Mouse (Mus musculus): ENCODE results near the gene Zcchc24. TPM values are rescaled to one million over a fixed set of nuclear protein-coding genes. Genes with fewer than 3 reads are reported as not detected.

Zcchc24 gene
- polyA plus RNA-seq, 1 experiment from 2014 or later, result 10.3 TPM

DNA sequence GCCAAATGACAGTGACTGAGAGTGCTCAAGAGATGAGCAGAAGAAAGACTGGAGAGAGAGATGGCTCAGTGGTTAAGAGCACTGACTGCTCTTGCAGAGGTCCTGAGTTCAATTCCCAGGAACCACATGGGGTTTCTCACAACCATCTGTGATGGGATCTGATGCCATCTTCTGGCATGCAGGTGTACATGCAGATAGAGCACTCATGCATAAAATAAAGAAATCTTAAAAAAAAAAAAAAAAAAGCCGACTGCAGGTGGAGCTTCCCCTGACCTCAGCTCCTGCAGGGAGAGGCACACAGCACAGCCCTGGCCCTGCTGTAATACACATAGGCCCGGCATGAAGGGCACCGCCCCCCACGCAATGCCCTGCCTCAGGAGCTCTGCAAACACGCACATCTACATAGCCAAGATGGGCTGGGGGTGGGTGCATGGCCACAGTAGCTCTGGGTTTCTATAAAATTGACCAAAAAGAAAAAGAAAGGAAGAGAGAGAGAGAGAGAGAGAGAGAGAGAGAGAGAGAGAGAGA is 26.9 kb downstream of the Zcchc24 start:
- Histone ChIP-seq H3K4me2 (replicated peaks; ENCODE audit: low read depth) (no peak overlapping the region), H3K36me3 (ENCODE audit: control insufficient read depth, insufficient read depth) (peaks cover 12% of the 10 kb centered on the region), H3K27ac (ENCODE audit: low read depth, low read length) (no peak overlapping the region), H3K4me3 (ENCODE audit: low read depth, low read length) (no peak overlapping the region), H3K9ac (ENCODE audit: low read depth, low read length) (no peak overlapping the region), H3K27me3 (replicated peaks; ENCODE audit: control insufficient read depth, insufficient read depth, low read length) (no peaks in the 10 kb centered on the region), H3K9me3 (ENCODE audit: control insufficient read depth) (no peaks in the 10 kb centered on the region), H3K4me1 (replicated peaks; ENCODE audit: control insufficient read depth, insufficient read depth, low read length) (peaks cover 14% of the 10 kb centered on the region; the same call in 1 of the 2 replicates)
- WGBS, result 52% methylated on average over 5 of the region's 5 CpGs
- peak; percentile 56 for TF ChIP-seq CTCF (IDR thresholded peaks at IDR 0.05; ENCODE audit: low read depth)
- no peak for ATAC-seq

- H3K27ac ChIP-seq (ENCODE audit: low read depth, low read length), result no peak overlapping the region
- no peak overlapping the region for H3K4me3 ChIP-seq (ENCODE audit: low read depth, low read length)
- H3K4me1 ChIP-seq (replicated peaks; ENCODE audit: control insufficient read depth, insufficient read depth, low read length), result peaks cover 14% of the 10 kb centered on the region; the same call in 1 of the 2 replicates
- H3K9me3 ChIP-seq (ENCODE audit: control insufficient read depth), result no peaks in the 10 kb centered on the region
- no peak for ATAC-seq
- H3K27me3 ChIP-seq (replicated peaks; ENCODE audit: control insufficient read depth, insufficient read depth, low read length), result no peaks in the 10 kb centered on the region
- no peak for TF ChIP-seq CTCF (IDR thresholded peaks at IDR 0.05; ENCODE audit: low read depth)
- no peak overlapping the region for H3K4me2 ChIP-seq (replicated peaks; ENCODE audit: low read depth)
- H3K36me3 ChIP-seq (ENCODE audit: control insufficient read depth, insufficient read depth), result peaks cover 6% of the 10 kb centered on the region
- 65% methylated on average over 3 of the region's 3 CpGs for WGBS
- H3K9ac ChIP-seq (ENCODE audit: low read depth, low read length), result no peak overlapping the region
Observed at GRCm38 (mm10) chr14:25741211-25741610, 27.6 kb downstream of the Zcchc24 start.

DNA sequence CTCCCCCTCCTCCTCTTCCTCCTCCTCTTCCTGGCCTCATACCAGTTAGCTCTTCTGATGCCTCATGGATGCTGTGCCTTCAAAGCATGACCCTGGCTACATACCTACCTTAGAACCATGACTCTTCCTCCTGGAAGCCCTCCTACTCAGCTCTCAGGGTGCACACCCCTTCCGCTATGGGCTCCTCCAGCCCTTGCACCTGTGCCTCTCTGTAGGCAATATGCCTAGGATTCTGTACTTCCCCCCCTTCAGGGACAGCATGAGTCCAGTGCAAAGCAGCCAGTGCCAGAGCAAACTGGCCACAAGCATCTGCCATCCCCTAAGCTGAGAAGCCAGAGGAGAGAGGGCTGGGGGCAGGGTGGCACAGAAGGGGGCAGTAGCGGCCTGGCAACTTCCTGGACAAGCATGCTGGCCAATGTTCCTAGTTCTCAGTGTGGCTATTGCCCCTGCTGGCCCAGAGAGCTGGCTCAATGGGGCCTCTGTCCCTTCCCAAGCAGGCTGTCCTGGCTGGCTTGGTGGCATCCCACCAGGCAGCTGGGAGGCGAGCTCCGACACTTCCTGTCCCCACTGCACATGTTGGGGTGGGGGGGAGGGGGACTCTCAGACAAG is 28.8 kb downstream of the Zcchc24 start:
- no peak for ATAC-seq
- Histone ChIP-seq H3K4me2 (replicated peaks; ENCODE audit: low read depth) (no peak overlapping the region), H3K4me1 (replicated peaks; ENCODE audit: control insufficient read depth, insufficient read depth, low read length) (peaks cover 10% of the 10 kb centered on the region; the same call in 1 of the 2 replicates), H3K4me3 (ENCODE audit: low read depth, low read length) (no peak overlapping the region), H3K27me3 (replicated peaks; ENCODE audit: control insufficient read depth, insufficient read depth, low read length) (no peaks in the 10 kb centered on the region), H3K27ac (ENCODE audit: low read depth, low read length) (no peak overlapping the region), H3K9me3 (ENCODE audit: control insufficient read depth) (no peaks in the 10 kb centered on the region), H3K9ac (ENCODE audit: low read depth, low read length) (no peak overlapping the region), H3K36me3 (ENCODE audit: control insufficient read depth, insufficient read depth) (peaks cover 10% of the 10 kb centered on the region)
- 0 out of 2 replicates have a peak, but pooled peaks have one; percentile 2 for TF ChIP-seq CTCF (IDR thresholded peaks at IDR 0.05; ENCODE audit: low read depth)
- WGBS, result 88% methylated on average over 4 of the region's 4 CpGs

DNA sequence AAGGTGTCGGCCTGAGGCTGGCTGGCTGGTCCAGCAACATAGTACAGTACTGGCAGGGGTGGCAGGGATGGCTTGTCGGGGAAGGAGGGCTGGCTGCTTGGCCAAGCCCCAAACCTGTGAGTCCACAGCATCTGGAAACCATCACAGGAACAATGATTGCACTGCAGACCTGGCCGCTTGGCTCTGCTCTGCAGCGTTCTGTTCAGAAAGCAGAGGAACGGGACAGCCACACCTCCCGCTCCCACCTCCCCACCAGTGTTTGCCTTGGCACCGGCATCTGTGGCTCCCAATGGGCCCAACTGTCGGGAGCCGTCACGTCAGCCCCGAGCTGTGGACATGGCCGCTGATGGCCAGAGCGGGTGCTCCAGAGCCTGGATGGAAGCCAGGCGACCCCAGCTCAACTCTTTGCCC is 30.2 kb downstream of the Zcchc24 start:
- Histone ChIP-seq H3K4me2 (replicated peaks; ENCODE audit: low read depth) (no peak overlapping the region), H3K9me3 (ENCODE audit: control insufficient read depth) (no peaks in the 10 kb centered on the region), H3K36me3 (ENCODE audit: control insufficient read depth, insufficient read depth) (peaks cover 4% of the 10 kb centered on the region; the same call in 1 of the 2 replicates), H3K9ac (ENCODE audit: low read depth, low read length) (no peak overlapping the region), H3K27ac (ENCODE audit: low read depth, low read length) (no peak overlapping the region), H3K4me1 (replicated peaks; ENCODE audit: control insufficient read depth, insufficient read depth, low read length) (peaks cover 10% of the 10 kb centered on the region; the same call in 1 of the 2 replicates), H3K4me3 (ENCODE audit: low read depth, low read length) (no peak overlapping the region), H3K27me3 (replicated peaks; ENCODE audit: control insufficient read depth, insufficient read depth, low read length) (no peaks in the 10 kb centered on the region)
- no peak for TF ChIP-seq CTCF (IDR thresholded peaks at IDR 0.05; ENCODE audit: low read depth)
- no peak for ATAC-seq
- WGBS, result 42% methylated on average over 14 of the region's 14 CpGs

DNA sequence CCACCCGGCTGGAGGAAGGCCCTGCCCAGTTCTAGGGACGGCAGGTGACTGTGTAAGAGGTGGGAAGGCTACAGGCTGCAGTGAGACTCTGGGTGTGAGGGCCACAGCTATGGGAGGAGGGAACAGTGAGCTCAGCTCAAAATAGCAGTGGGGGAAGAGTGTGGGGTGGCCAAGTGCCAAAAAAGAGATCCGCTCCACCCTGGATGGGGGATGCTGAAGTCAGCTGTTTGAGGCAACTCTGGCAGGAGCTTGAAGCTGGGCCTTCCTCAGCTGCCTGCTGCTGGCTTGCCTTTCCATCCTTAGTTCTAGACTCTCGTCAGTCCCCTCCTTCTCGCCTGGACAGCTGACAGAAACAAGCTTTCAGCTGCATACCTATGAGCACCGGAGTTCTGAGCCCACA is 32.2 kb downstream of the Zcchc24 start:
- H3K36me3 ChIP-seq (ENCODE audit: control insufficient read depth, insufficient read depth), result 0 out of 2 replicates have a peak, but pooled peaks cover 4% of the 10 kb centered on the region
- no peak overlapping the region for H3K4me2 ChIP-seq (replicated peaks; ENCODE audit: low read depth)
- H3K9ac ChIP-seq (ENCODE audit: low read depth, low read length), result no peak overlapping the region
- WGBS, result 65% methylated on average over 6 of the region's 6 CpGs
- H3K9me3 ChIP-seq (ENCODE audit: control insufficient read depth), result no peaks in the 10 kb centered on the region
- no peaks in the 10 kb centered on the region for H3K27me3 ChIP-seq (replicated peaks; ENCODE audit: control insufficient read depth, insufficient read depth, low read length)
- no peak overlapping the region for H3K27ac ChIP-seq (ENCODE audit: low read depth, low read length)
- H3K4me3 ChIP-seq (ENCODE audit: low read depth, low read length), result no peak overlapping the region
- peaks cover 10% of the 10 kb centered on the region; the same call in 1 of the 2 replicates for H3K4me1 ChIP-seq (replicated peaks; ENCODE audit: control insufficient read depth, insufficient read depth, low read length)
- no peak for TF ChIP-seq CTCF (IDR thresholded peaks at IDR 0.05; ENCODE audit: low read depth)
- ATAC-seq, result 0 out of 2 replicates have a peak, but pooled peaks have one; percentile 18

GRCm38 (mm10) chr14:25736140-25736539 is 32.7 kb downstream of the Zcchc24 start:
- Histone ChIP-seq H3K4me2 (replicated peaks; ENCODE audit: low read depth) (no peak overlapping the region), H3K9ac (ENCODE audit: low read depth, low read length) (no peak overlapping the region), H3K27me3 (replicated peaks; ENCODE audit: control insufficient read depth, insufficient read depth, low read length) (no peaks in the 10 kb centered on the region), H3K4me1 (replicated peaks; ENCODE audit: control insufficient read depth, insufficient read depth, low read length) (peaks cover 10% of the 10 kb centered on the region; the same call in 1 of the 2 replicates), H3K36me3 (ENCODE audit: control insufficient read depth, insufficient read depth) (0 out of 2 replicates have a peak, but pooled peaks cover 4% of the 10 kb centered on the region), H3K4me3 (ENCODE audit: low read depth, low read length) (no peak overlapping the region), H3K27ac (ENCODE audit: low read depth, low read length) (no peak overlapping the region), H3K9me3 (ENCODE audit: control insufficient read depth) (no peaks in the 10 kb centered on the region)
- no peak for ATAC-seq
- TF ChIP-seq CTCF (IDR thresholded peaks at IDR 0.05; ENCODE audit: low read depth), result no peak
- 57% methylated on average over 3 of the region's 3 CpGs for WGBS
